Mouse (Mus musculus) erythroblast, embryonic 14.5 days (primary cell): ENCODE results near the gene 1110008L16Rik.

ENCODE experiments used
- GATA1 ChIP-seq: IDR thresholded peaks from 2 replicates; pipeline ENCODE4 v1.6.1; 2012; ENCODE audit warnings: low read length, inconsistent platforms, mixed read lengths
- TAL1 ChIP-seq: IDR thresholded peaks from 3 replicates; pipeline ENCODE4 v1.6.1; 2012; ENCODE audit warnings: low read length, inconsistent platforms, mixed read lengths

- no peak for TF ChIP-seq GATA1
- TF ChIP-seq TAL1, result no peak
These were observed 54.0 kb downstream of the 1110008L16Rik start for GRCm38 (mm10) chr12:55353423-55353822.
